Mouse (Mus musculus): Measurements from ENCODE around the gene Frmd4a.
"Not testable (repeated sequence)": the region's sequence is repeated elsewhere in the genome, so short reads cannot be mapped to it uniquely, and the experiment has no call there.

Frmd4a gene

DNA sequence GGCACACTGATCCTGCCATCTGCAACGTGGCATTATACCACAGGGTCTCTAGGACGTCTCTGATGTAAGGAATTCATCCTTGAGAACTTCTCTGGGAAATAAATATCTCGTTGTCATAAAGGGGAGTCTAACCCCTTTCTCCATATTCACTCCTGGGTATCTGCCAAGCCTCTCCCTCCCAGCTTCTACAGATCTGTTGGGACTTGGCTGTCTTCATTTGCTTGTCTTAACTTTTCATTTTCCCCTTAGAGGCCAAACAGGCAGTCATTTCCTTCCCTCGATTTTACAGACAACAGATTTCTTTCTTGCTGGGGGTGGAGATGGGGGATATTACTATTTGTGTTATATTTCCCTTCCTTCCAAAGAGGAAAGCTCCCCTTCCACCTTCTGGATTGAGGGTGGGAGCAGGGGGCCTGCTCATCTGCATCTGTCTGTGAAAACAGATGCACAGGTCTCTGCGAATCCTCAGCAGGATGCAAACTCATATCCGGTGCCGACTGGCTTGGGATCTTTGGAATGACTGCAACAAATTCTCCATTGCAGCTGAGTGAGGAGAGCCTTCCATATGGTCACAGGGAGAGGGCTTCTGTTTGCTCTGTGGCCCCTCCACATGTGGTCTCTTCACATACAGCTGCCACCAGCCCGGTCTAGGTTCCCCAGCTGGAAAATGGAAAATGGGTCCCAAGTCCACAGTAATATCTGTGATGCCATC lies 562.0 kb downstream of the Frmd4a start:
- DNase-seq (ENCODE audit: low spot score): no peak

DNA sequence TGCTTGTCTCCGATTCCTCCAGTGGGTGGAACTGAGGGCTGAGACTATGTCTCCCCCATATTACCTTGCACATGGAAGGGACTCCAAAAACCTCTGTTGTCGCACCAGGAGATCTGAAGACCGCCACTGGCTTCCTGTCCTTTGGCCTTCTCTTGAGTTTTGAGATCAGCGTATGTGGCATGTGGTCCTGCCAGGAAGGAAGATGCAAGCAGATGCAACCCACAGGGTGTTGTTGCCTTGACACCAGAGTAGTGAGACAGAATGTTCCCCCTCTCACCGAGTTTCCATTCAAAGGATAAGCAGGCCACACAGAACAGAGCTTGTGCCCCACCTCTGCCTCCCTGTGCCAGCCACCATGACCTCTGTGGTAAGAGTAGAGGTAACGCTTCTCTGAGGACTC lies 563.1 kb downstream of the Frmd4a start:
- DNase-seq (ENCODE audit: low spot score): no peak

DNA sequence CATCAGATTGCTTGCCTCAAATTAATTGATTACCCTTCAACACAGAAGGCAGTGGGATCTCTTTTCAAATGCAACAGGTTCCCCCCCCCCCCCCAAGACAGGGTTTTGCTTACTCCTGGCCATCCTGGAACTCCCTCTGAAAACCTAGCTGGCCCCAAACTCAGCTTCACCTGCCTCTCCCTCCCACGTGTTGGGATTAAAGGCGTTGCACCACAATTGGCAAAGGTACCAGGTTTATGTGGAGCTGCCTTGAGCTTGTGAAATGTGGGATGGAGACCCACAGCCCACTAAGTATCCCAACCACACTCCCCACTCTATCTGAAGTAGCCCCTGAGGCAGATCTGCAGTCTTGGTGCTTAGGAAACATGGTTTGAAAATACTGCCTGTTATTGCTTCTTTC lies 565.4 kb downstream of the Frmd4a start:
- no peak for DNase-seq (ENCODE audit: low spot score)

DNA sequence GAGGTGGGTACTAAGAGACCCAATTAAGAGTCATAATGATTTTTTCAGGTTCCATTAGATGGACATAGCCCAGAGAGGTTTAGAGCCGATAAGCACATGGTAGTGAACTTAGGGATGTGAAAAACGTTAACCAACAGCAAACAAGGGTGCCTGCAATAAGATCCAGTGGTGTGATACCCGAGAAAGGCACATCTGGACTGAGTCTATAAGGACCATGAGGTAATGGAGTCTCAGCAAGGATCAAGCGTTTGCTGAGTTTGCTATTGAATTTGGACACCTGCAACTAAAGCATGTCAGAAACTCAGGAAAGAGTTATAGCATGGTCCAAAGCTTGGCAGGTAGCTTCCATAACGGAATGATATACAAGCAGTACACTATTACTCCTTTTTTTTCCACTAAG lies 566.7 kb downstream of the Frmd4a start:
- no peak for DNase-seq (ENCODE audit: low spot score)

DNA sequence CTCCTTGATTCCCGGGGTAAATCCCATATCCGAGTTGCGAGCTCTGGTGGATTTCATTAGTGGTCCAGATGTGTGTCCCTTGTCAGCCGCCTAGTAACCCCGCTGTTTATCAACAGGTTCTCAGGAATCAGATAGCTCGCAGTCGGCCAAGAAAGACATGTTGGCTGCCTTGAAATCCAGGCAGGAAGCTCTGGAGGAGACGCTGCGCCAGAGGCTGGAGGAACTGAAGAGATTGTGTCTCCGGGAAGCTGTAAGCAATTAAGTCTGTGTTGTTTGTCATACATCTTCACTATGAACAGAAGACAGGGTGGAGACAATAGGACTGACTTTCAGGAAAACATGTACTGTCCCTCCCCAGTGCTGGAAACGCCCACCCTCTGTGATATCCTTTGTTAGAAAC lies 568.7 kb downstream of the Frmd4a start:
- no peak for DNase-seq (ENCODE audit: low spot score)

DNA sequence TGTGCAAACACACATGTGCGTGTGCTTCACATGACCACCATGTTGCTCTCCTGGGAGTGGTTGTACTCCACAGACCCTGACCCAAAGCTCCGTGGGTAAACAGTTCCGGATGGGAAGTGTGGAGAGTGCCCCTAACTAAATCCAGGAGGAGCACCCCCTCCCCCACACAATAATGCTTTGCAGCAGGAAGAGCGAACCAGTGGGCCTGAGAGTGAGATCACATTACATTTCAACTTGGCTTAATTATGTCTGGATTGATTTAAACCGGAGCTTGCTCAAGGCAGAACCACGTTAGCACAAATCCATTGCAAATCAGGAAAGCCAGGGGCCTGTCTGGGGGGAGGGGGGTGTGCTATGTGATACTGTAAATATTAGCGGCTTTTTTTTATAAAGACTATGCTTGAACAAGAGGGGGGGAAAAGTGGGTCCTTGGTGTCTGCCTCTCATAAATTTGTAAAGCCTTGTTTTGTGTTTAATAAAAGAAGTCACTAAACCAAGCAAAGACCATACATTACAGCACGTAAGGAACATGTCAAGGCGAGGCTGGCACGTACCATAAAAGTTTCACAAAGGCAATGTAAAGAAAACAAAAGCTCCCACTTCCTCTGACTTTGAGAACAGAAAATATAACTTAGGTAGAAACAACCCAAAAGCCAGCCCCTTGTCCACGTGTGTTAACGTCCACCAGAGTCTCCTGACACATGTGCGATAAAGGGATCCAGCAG lies 570.3 kb downstream of the Frmd4a start:
- no peak for DNase-seq (ENCODE audit: low spot score)

DNA sequence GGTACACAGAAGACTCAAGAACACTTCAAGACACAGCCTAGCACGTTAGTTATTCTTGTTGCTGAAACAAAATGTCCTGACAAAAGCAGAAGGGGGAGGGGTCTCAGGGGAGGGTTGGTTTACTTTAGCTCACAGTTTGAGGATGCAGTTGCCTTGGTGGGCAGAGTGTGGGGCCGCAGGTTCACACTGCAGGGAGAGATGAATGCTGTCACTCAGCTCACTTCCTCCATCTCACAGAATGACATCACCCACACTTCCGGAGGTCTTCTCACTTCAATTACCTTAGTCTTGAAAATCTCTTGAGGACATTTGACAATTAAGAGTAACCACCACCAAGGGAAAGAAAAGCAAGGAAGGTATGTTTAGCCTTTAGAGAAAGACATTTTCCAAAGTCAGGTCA lies 574.1 kb downstream of the Frmd4a start:
- no peak for DNase-seq (ENCODE audit: low spot score)

DNA sequence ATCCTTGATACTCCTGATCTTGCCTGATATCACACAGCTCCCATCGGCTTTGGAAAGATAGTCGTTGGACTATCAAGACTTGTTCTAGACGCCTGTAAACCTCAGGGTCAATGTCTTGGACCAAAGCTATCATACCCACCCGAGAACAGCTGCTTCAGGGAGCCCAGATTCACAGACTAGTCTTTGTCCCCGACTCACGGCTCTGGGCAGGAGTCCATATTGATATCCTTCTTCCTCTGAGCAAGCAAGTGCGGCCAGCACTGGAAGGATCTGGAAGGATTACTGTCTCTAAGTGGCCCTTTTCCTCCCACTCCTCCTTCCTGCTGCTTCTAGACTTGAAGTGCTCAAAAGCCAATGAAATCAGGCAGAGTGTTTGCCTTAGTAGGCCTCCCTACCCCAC lies 575.1 kb downstream of the Frmd4a start:
- DNase-seq (ENCODE audit: low spot score): peak; percentile 76

DNA sequence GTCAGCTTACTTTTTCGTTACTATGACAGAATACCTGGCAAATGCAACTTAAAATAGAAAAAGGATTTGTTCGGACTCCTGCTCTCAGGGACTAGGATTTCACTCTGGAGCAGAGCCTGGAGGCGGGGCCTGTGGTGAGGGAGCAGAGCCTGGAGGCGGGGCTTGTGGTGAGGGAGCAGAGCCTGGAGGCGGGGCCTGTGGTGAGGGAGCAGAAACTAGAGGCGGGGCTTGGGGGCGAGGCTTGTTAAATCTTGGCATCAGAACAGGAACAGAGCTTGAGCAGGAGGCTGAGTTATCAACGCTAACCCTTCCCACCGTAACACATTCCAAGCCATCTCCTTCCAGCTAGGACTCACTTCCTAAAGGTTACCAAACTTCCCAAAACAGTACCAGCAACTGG lies 575.9 kb downstream of the Frmd4a start:
- DNase-seq (ENCODE audit: low spot score): peak; percentile 63

DNA sequence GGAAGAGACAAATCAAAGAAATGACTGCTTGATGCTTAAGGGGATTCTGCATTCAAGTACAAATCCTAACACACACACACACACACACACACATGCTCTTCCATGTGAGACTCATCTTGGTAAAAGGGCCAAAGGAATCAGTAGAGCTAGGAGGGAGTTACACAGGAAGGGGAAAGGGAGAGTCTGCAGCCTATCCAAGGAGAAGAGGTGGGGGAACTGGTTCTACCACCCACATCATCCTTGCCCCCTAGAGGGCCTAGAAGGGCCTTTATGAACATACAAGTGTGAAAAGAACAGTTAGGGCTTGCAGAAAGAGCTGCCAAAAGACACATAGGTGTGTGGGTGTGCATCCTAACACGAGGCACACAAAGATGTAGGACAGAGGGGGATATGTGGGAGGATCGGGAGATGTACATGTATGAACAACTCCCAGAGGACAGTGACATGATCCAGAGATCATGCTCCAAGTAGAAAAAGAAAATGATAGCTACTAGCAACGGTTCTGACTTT lies 576.4 kb downstream of the Frmd4a start:
- no peak for DNase-seq (ENCODE audit: low spot score)

DNA sequence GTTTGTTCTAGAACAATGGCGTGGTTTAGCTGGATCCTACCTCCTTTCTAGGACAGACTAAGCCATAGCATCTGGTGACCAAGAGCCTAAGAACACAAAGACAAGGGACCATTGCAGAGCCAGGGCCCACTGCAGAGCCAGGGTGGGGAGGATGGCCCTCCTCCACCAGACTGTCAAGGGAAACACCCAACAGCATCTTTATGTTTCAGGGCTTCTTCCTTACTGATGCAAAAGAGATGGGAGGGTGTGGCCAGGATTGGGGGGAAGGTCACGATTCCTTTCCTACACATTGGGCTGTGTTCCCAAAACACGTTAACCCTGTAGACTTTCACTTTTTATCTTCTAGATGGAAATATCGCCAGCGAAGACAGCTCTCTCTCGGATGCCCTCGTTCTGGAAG lies 579.5 kb downstream of the Frmd4a start:
- no peak for DNase-seq (ENCODE audit: low spot score)

DNA sequence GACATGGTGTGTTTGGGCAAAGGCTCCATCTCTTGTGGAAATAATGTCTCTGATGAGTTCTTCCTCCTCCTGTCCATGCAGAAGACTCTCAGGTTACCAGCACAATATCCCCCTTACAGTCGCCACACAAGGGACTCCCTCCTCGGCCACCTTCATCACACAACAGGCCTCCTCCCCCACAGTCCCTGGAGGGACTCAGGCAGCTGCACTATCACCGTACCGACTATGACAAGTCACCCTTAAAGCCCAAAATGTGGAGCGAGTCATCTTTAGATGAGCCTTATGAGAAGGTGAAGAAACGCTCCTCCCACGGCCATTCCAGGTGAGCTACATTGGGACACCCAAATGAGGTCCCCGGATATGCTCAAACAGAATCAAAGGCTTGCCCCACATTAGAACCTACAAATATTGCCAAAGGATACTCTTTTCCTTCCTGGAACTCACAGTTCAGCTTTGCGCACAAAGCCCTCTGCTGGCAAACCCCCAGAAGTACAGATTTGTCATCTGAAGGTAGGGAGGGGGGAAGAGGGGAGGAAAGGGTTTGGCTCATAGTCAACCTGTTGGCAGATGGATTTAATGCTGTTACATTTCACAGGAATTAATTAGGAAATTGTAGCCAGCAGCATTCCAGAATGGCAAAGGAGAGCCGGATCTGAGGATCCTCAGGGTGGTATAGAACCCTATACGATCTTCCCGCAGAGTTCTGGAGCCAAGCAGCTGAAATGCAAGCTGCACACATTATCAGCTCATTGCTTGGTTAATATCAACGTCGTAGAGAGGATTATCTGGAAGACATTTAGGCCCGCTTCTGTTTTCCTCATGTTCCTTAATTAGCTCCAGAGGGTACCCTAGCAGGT lies 583.7 kb downstream of the Frmd4a start:
- no peak for DNase-seq (ENCODE audit: low spot score)

DNA sequence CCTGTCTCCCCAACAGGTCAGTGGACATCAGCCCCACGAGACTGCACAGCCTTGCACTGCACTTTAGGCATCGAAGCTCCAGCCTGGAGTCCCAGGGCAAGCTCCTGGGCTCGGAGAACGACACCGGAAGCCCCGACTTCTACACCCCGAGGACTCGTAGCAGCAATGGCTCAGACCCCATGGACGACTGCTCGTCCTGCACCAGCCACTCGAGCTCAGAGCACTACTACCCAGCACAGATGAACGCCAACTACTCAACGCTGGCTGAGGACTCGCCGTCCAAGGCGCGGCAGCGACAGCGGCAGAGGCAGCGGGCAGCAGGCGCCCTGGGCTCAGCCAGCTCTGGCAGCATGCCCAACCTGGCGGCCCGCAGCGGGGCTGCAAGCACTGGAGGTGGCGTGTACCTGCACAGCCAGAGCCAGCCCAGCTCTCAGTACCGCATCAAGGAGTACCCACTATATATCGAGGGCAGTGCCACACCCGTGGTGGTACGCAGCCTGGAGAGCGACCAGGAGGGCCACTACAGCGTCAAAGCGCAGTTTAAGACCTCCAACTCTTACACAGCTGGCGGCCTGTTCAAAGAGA lies 585.9 kb downstream of the Frmd4a start:
- peak; percentile 25 for DNase-seq (ENCODE audit: low spot score)

DNA sequence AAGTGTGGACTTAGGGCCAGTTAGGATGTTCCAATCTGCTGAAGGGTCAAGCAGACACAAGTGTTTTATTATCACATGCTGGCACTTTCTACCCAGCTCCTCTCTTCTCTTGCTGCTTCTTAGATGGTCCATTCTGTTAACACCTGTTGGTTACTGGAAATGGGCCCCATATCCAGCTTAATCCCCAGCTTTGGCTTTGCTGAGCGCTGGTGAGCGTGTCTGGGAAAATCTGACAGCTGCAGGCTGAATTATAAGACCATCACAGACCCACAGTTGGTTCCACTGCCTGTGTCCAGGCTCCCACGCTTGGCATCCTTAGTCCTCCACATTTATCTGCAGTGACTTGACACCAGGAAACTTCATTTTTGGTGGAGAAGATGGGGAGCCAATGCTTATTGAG lies 589.0 kb downstream of the Frmd4a start:
- no peak for DNase-seq (ENCODE audit: low spot score)

DNA sequence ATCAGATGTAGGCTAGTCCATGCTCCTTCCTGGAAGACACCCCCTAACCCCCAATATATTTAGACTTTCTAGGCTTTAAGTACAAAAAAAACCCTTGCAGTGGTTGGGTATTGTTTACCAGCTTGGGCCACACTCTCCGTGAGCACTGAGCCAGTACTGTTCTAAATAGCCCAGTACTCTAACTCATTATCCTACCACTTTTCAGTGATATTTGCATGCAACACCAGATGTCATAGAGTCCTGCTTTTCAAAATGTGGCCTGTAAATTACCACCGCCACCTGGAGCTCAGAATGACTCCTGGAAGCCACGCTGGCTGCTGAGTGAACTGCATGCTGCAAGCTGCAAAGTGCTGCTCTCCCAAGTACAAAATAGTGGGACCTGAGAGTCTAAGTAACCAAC lies 590.7 kb downstream of the Frmd4a start:
- no peak for DNase-seq (ENCODE audit: low spot score)

DNA sequence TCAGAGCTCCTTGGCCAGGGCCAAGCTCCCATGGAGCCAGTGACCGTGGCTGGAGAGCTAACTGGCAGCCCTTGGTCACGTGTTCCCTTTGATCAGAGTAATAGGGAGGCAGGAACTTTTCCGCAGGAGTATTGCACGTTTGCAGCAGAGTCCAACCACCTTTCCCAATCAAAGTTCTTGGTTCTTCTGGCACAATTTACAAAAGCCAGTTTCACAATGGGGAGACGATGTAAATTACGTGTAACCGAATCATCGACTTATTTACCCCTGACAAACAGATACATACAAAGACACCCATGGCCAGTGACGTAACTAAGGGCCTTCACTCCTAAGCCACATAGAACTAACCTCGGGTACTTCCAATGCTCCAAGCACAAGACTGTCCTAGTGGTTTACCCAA lies 591.9 kb downstream of the Frmd4a start:
- no peak for DNase-seq (ENCODE audit: low spot score)

DNA sequence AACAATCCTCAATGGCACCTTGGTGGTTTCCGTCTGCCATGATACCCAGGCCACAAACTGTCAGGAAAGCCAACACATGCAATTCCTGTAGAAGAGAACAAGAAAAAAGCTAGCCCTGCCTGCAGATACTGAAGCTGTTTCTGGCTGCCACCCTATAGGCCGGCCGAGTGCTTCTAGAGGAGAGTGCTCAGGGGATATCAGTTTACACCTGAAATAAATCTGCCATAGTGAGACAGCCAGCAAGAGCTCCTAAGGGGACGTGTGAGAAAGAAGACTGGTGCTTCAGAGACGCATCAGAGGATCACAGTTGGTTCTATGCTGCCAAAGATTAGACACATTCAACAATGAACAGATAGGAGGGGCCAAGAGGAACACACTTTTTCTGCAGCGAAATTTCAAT lies 593.8 kb downstream of the Frmd4a start:
- DNase-seq (ENCODE audit: low spot score): no peak

DNA sequence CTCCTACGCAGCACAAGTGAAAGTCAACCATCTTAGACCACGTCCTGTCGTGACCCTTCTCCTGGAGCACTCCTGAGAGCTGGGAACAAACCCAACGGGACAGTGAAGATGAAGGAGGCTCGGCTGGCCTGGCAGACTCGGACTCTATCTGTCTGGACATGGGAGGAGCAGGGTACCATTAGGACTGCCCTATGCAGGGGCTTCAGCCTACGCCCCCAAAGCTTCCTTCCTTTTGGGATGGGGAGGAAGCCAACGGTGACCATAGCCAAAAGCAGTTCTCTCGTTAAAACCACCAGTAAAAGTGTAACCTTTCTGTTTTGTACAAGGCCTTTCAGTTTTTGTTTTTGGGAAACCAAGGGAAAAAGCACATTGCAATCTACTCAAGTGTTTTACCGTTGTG lies 594.2 kb downstream of the Frmd4a start:
- DNase-seq (ENCODE audit: low spot score): no peak

DNA sequence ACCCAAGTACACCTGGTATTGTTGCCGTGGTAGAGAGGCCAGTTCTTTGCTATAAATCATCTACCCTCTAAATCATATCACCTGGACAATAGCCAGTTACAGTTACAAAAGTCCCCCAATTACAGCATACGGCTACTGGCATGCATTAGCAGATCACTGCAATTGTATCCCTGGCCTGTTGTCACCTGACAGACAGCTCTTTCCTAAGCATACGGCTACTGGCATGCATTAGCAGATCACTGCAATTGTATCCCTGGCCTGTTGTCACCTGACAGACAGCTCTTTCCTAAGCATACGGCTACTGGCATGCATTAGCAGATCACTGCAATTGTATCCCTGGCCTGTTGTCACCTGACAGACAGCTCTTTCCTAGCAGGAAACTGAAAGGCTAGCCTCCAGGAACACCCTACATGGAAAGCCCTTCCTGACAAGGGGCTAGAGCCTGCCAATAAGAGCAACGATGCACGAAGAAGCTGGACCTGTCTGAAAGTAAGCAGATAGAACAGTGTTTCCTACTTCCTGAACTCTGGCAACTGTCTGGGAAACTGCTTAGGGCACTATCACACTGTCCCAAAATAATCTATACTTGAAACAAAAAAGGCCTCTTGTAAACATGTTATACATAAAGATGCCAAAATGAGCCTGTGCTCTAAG lies 596.9 kb downstream of the Frmd4a start:
- not testable (repeated sequence) for DNase-seq (ENCODE audit: low spot score)

DNA sequence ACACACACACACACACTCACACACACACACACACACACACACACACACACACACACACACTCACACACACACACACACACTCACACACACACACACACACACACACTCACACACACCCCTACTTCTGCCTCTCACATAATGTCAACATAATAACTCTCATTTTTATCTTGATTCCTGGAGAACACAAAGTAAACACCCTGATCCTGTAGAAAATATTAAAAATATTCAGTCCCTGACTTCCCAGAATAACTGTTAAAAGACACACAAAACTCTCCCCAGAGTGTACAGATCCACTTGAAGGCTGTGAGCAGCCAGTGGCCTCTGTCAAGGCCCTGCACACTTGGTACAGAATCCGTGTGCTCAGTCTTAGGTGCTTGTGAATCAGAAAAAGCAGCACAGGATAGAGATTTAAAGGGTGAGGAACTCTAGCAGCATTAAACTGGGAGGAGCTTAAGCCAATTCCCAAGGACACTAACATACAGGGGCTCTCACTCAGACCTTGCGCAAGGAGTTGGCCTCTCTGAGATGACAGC lies 597.6 kb downstream of the Frmd4a start:
- DNase-seq (ENCODE audit: low spot score): no peak

DNA sequence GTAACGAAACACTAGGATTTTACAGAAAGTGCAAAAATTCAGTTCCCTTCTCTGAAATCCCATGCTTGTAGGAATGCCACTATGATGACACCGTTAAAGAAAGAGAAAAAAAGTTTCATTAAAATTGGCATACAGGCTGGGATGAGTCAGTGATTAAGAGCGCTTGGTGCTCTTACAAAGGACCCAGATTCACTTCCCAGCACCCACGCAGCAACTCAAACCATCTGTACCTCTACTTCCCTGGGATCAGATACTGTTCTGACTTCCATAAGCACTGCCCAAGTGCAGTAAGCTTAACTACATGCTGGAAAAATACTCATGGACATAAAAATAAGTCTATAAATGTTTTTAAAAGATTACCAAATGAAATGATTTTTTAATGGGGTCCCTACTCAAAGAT lies 599.5 kb downstream of the Frmd4a start:
- DNase-seq (ENCODE audit: low spot score): no peak

DNA sequence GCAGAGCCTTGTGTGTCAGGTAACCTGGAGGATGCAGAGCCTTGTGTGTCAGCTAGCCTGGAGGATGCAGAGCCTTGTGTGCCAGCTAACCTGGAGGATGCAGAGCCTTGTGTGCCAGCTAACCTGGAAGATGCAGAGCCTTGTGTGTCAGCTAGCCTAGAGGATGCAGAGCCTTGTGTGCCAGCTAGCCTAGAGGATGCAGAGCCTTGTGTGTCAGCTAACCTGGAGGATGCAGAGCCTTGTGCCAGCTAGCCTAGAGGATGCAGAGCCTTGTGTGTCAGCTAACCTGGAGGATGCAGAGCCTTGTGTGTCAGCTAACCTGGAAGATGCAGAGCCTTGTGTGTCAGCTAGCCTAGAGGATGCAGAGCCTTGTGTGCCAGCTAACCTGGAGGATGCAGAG lies 601.6 kb downstream of the Frmd4a start:
- DNase-seq (ENCODE audit: low spot score): not testable (repeated sequence)

Measured in testis, postnatal 14 days (tissue).